Mouse (Mus musculus) cortical plate, adult 2 months (tissue): Measurements from ENCODE around the gene Gm9817. TPM values are rescaled to one million over a fixed set of nuclear protein-coding genes. Genes with fewer than 3 reads are reported as not detected.

Experiments
- H3K27ac ChIP-seq: fragments of 200-500 bp; 2 replicates; pipeline ENCODE4 v1.5.1; 2012; ENCODE audit warnings: low read length, control low read depth, inconsistent platforms; ENCODE audit not compliant: insufficient read depth
- H3K4me1 ChIP-seq: fragments of 200-500 bp; 2 replicates; pipeline ENCODE4 v1.6.1; 2011; ENCODE audit warnings: low read length; ENCODE audit not compliant: control insufficient read depth, insufficient read depth
- H3K4me3 ChIP-seq: fragments of 200-500 bp; 2 replicates; pipeline ENCODE4 v1.5.1; 2011; ENCODE audit warnings: mild to moderate bottlenecking, low read length, control low read depth; ENCODE audit not compliant: insufficient read depth
- CTCF ChIP-seq: fragments of 200-500 bp; IDR thresholded peaks from 2 replicates; pipeline ENCODE4 v1.5.1; 2011; ENCODE audit warnings: mild to moderate bottlenecking, control low read depth, low read length; ENCODE audit not compliant: insufficient read depth; ENCODE audit errors: extremely low read depth
- POLR2A ChIP-seq: fragments of 200-500 bp; IDR thresholded peaks from 2 replicates; pipeline ENCODE4 v1.6.1; 2011; ENCODE audit warnings: mild to moderate bottlenecking, low read length, control low read depth; ENCODE audit not compliant: insufficient read depth; ENCODE audit errors: extremely low read depth
- polyA plus RNA-seq: library from polyadenylated mRNA; depleted of rRNA; stranded (reverse); fragments of >200 nt; gene quantifications from 2 replicates; pipeline ENCODE4 v1.2.3, GENCODE M21; 2012; rRNA removed

Gm9817 gene
- polyA plus RNA-seq, 1 experiment = 0.06 TPM

DNA sequence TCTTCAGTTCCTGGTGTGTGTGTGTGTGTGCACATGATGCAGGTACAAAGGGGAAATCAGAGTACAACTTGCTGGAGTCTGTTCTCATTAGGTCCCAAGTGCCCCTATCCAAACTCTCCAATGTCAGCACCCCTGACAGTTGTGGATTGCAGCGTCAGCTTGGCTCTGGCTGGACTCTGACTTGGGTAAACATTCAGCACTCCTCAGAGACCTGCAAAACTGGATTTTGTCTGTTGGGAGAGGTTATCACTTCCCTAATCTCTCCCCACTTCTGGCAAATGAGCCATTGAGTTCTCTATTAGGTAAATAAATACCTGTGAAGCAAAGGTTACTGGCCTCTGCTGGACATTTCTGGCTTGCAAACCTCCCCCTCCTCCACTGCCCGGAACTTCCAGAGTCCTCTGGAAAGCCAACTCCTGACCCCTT lies 10.3 kb downstream of the Gm9817 start:
- H3K4me3 ChIP-seq = no peak overlapping the region
- TF ChIP-seq POLR2A (no peak), CTCF (no peak)

DNA sequence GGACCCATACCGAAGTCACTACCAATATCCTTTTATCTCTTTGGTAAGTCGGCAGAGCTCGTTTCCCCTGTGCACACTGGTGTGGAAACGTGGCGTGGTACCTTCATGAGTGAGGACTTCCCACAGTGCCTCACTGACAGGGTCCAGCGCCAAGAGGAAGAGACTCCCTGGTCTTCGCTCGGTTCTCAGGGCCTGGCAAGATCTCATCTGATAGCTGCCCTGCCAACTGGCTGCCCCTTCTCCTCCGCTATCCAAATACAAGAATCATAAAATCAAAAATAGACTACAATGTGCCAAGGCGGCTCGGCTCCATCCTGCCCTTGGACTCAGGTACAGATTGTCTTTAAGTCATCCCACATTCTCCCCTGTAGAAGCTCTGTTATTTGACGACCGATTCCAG lies 11.4 kb downstream of the Gm9817 start:
- Histone ChIP-seq H3K27ac (no peak overlapping the region), H3K4me3 (no peak overlapping the region), H3K4me1 (no peaks in the 10 kb centered on the region)
- TF ChIP-seq POLR2A (no peak), CTCF (no peak)

More for the DNA sequence above, 10.3 kb downstream of the Gm9817 start:
- Histone ChIP-seq H3K4me1 (no peaks in the 10 kb centered on the region), H3K27ac (no peak overlapping the region)

DNA sequence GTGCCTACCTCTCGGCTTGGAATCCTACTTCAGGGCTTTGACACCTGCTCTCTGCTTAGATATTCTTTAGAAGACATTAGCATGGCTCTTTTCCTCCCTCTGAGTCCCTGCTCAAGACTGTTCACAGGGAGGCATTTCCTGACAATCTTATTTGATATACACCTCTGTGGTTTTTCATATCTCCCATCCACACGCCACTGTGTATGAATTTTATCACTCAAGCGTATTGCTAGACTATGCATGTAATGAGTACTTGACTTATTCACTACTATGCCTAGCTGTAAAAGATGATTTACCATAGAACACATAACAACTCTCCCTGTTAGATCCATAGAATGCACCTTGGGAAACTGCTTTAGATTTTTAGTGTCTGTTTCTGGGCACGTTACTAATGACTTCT lies 14.3 kb downstream of the Gm9817 start:
- no peaks in the 10 kb centered on the region for H3K4me1 ChIP-seq
- TF ChIP-seq POLR2A (no peak), CTCF (no peak)

DNA sequence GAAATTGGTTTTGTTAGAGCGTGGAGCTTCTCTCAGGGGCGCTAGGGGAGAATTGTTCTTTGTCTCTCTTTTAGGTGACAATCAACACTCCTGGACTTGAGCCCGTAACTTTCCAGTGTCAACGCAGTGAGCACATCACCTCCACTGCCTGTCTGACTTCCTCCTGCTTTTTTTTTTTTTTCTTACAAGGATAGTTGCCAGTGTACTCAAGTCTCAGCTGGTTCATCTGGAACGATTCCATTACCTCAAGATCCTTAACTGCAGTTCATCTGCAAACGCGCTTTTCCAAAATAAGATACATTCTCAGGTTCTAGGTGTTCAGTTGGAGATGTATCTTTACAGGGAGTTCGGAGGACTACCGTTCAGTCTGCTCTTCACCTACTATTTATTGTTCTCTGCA lies 16.5 kb downstream of the Gm9817 start:
- H3K27ac ChIP-seq = no peak overlapping the region
- H3K4me3 ChIP-seq = no peak overlapping the region
- TF ChIP-seq CTCF = no peak
- H3K4me1 ChIP-seq = no peaks in the 10 kb centered on the region

More for the DNA sequence above, 14.3 kb downstream of the Gm9817 start:
- Histone ChIP-seq H3K27ac (no peak overlapping the region), H3K4me3 (no peak overlapping the region)

DNA sequence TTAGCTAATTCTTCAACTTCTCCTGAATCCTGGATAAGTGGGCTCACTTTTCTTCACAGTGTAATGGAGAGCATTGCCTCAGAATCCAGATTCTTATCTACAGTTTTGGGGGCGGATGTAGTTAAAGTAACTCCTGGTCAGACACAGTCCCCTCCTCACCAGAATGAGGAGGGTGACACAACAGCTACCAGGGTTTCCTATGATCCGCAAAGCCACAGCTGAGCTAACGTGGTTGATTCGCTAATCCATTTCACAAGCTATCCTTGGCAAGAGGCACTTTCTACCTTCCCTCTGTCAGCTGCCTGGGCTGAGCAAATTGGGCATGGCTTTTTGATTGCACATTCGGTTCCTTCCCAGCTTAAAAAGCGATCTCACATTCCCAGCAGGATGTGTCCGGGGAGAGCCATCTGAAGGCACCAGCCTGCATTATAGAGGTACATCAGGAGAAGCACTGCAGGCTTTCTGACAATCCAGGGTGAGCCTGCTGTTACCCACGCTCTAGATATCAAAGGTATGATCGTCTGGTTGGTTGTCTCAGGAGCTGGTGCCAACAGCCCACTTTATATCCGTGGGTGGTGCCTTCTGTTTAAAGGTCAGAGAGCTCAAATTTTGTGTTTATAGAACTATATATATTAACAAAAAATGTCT lies 21.2 kb downstream of the Gm9817 start:
- TF ChIP-seq POLR2A = no peak
- no peak for TF ChIP-seq CTCF
- no peaks in the 10 kb centered on the region for H3K4me1 ChIP-seq
- no peak overlapping the region for H3K27ac ChIP-seq
- H3K4me3 ChIP-seq = no peak overlapping the region

DNA sequence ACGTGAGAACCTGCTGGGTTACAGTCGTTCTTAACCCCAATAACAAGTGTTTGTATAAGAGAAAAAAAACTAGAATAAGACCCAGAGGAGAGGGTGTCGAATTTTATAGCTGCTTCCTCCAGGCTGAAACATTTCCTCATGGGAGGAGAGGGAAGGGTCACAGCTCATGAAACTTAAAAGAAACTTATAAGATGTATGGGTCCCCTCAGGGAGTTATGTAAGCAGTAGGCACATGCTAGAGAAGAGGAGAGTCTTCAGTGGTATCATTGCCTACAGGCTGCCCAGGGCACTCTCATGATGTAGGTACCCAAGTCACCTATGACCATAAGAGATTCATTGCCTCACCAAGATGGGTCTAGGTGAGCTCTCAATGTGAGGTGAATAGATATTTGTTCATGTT lies 28.0 kb downstream of the Gm9817 start:
- peaks cover 2% of the 10 kb centered on the region; the same call in 1 of the 2 replicates for H3K4me1 ChIP-seq
- TF ChIP-seq POLR2A = no peak
- no peak for TF ChIP-seq CTCF
- no peak overlapping the region for H3K4me3 ChIP-seq
- no peak overlapping the region for H3K27ac ChIP-seq

DNA sequence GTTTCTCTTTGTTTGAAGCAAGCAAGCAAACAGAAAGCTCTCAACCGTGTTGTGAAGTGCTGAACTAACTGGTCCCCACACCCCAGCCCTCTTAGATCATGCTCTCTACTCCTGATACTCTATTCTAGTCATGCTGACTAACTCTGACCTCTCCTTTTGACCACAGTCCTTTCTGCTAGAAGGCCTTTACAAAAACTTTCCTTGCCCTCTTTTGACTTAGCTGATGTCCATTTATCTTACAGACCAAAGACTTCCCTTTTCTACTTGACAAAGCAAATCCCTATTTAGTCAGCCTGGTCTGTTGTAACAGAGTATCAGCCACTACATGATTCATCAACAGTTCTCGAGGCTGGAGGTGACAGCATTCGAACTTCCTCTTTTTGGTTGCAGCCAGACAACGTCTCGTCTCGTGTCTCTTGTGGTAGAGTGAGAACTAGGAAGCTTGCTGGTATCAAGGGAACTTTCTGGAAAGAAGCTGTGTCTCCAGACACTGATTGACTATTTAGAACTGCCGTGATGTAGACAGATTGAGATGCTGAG lies 30.4 kb downstream of the Gm9817 start:
- Histone ChIP-seq H3K4me3 (no peak overlapping the region), H3K27ac (0 out of 2 replicates have a peak overlapping the region, but pooled peaks have one; percentile 7), H3K4me1 (peaks cover 4% of the 10 kb centered on the region; the same call in 1 of the 2 replicates)
- TF ChIP-seq POLR2A (no peak), CTCF (no peak)

DNA sequence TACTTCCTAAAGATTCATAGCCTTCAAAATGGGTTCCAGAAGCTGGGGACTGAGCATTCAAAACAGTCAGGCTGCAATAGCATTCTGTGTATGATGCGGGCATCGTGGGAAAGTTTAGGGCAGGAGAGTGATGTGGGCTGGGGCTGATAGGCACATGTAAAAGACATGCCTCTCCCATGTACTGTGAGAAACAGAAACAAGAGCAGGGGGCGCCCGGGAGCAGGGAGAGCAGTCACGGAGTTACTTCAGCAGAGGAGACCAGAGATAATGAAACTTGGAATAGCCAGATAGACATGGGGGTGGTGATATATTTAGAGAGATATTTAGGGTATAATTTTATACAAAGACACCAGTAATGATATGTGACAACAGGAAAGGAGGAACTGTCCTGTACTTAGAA lies 39.9 kb downstream of the Gm9817 start:
- H3K4me1 ChIP-seq = no peaks in the 10 kb centered on the region
- TF ChIP-seq CTCF (no peak), POLR2A (no peak)
- no peak overlapping the region for H3K27ac ChIP-seq
- no peak overlapping the region for H3K4me3 ChIP-seq

DNA sequence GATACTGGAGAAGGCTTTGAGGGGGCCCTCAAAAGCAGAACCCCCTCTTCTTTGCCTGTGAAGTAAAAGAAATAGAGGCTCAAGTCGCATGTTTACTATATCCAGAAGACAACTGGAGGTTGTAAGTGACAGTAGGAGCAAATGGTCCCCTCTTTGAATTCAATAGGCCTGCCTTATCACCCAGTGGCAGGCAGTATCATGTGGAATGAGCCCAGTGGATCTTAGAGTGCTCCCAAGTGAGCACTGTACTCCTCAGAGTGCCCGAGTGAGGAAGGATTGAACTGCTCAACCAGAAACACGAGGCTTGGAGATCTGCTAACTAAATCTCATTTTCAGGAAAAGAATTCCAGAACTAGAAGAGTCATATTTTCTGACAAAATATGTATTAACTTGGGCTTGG lies 40.3 kb downstream of the Gm9817 start:
- no peaks in the 10 kb centered on the region for H3K4me1 ChIP-seq
- H3K27ac ChIP-seq = no peak overlapping the region
- TF ChIP-seq POLR2A (no peak), CTCF (no peak)
- H3K4me3 ChIP-seq = no peak overlapping the region

Other genes starting within 250 kb of the Gm9817 start
- 136 and 144 TPM in 2 replicates for gene Dtnbp1, start 76.5 kb upstream of the Gm9817 start, polyA plus RNA-seq